Mouse (Mus musculus): ENCODE measurements around the gene Phka2. TPM values are rescaled to one million over a fixed set of nuclear protein-coding genes. Genes with fewer than 3 reads are reported as not detected.

Gene Phka2
- total RNA-seq, 1 experiment from 2014 or later = 27.5 TPM

- no peak for DNase-seq
These were observed 96.8 kb downstream of the Phka2 start for GRCm38 (mm10) chrX:160598562-160599458.

- peak; percentile 46 for DNase-seq
These were observed 99.1 kb downstream of the Phka2 start for GRCm38 (mm10) chrX:160601053-160601452.

- DNase-seq = no peak
These were observed 100.8 kb downstream of the Phka2 start for GRCm38 (mm10) chrX:160602770-160603169.

DNA sequence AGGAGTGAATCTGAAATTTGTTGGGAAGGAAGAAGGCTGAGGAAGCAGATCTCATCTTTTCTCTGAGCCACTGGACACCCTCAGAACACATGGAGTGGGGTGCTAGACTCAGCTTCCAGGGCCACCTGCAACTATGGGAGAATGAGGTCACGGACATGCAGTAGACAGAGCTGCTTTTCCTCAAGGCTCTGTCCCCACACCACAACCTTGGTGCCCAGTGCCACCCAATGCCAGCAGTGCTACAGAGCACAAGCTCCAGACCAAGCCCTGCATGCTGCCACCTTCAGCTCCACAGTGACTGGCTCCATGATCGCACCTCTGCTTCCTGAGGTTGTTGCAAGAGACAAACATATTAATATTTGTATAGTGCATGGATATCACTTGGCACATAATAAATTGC is 101.3 kb downstream of the Phka2 start:
- DNase-seq = peak; percentile 57

GRCm38 (mm10) chrX:160603981-160604541 is 102.1 kb downstream of the Phka2 start:
- peak; percentile 47 for DNase-seq

- DNase-seq = peak; percentile 57
These were observed 107.9 kb downstream of the Phka2 start for GRCm38 (mm10) chrX:160609849-160610248.

GRCm38 (mm10) chrX:160610482-160610881 is 108.5 kb downstream of the Phka2 start:
- DNase-seq = no peak

DNA sequence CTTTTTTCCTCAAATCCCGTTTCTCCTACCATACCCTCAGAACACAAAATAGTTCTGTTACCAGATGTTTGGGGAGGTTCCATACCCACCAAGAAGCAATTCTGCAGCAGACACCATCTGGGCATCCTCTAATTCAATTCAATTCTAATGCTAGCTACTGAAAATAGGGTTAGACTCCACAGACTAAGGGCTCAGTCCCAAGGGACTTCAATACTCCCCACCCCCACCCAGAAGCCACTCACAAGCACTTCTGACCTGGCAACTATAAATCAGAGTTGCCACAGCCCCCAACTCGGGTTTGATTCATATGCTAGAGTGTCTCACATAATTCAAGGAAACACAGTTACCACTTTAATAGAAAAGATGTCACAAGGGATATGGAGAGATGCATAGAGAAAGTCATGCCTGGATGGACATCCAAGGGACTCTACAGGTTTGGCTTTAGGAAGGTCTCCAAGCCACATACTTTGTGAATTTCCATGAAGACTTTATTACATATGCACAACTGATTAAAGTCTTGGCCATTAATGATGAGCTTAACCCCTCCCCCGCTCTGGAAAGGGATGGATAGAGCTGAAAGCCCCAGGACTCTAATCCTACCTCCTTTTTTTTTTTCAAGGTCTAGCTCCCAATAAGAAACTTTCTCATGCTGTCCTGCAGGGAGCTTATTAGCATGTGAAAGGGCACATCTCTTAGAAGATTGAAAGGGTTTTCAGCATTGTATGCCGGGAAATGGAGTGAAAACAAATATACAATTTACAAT is 109.1 kb downstream of the Phka2 start:
- DNase-seq = no peak

Other genes starting within 250 kb of the Phka2 start
- gene Adgrg2, start 111.5 kb upstream of the Phka2 start, total RNA-seq (2021) = 1.5 TPM in 2 replicates
- not detected in 2 replicates for gene Ppef1, start 233.6 kb downstream of the Phka2 start, total RNA-seq (2021)